Mouse (Mus musculus) megakaryocyte, embryonic 14.5 days (primary cell): ENCODE results near the gene Rps6kb2.

Experiments used
- FLI1 ChIP-seq: IDR thresholded peaks from 2 replicates; pipeline ENCODE4 v1.6.1; 2012; ENCODE audit warnings: low read length, inconsistent platforms, mixed read lengths
- GATA1 ChIP-seq: IDR thresholded peaks from 3 replicates; pipeline ENCODE4 v1.6.1; 2012; ENCODE audit warnings: mixed read lengths, low read length, inconsistent platforms, borderline replicate concordance

GRCm38 (mm10) chr19:4153232-4153654, 9.9 kb downstream of the Rps6kb2 start, which contains the start of gene Ptprcap:
- TF ChIP-seq GATA1 = no peak
- no peak for TF ChIP-seq FLI1
